Mouse (Mus musculus): ENCODE data around the gene Nme7. TPM values are rescaled to one million over a fixed set of nuclear protein-coding genes. Genes with fewer than 3 reads are reported as not detected.

Gene Nme7
- 146 TPM for polyA plus RNA-seq (2014; fragmentation: Illumina TruSeq; extraction: RNeasy Lipid Tissue Mini Kit (QIAGEN cat#74804); ENCODE audit: low read depth, low replicate concordance)

GRCm38 (mm10) chr1:164303821-164304220 is at the start of gene Nme7:
Gene Nme7, plus strand, starts transcription at chr1:164304121.

GRCm38 (mm10) chr1:164275455-164275954 is 28.4 kb upstream of the Nme7 start, which contains the start of gene Ccdc181:
Gene Ccdc181, plus strand, starts transcription at chr1:164275585.

GRCm38 (mm10) chr1:164307124-164307751 is 3.3 kb downstream of the Nme7 start, which contains the start of gene Blzf1:
Gene Blzf1, minus strand, starts transcription at chr1:164307489.

GRCm38 (mm10) chr1:164458245-164458613 is 154.3 kb downstream of the Nme7 start, which contains the start of gene Atp1b1:
Gene Atp1b1, minus strand, starts transcription at chr1:164458355.

Other genes starting within 250 kb of the Nme7 start
- gene Sell, start 242.1 kb upstream of the Nme7 start, polyA plus RNA-seq (2014; fragmentation: Illumina TruSeq; extraction: RNeasy Lipid Tissue Mini Kit (QIAGEN cat#74804); ENCODE audit: low read depth, low replicate concordance), result 10.5 TPM
- gene Selp, start 188.9 kb upstream of the Nme7 start, polyA plus RNA-seq (2014; fragmentation: Illumina TruSeq; extraction: RNeasy Lipid Tissue Mini Kit (QIAGEN cat#74804); ENCODE audit: low read depth, low replicate concordance), result 0.76 TPM
- gene F5, start 152.3 kb upstream of the Nme7 start, polyA plus RNA-seq (2014; fragmentation: Illumina TruSeq; extraction: RNeasy Lipid Tissue Mini Kit (QIAGEN cat#74804); ENCODE audit: low read depth, low replicate concordance), result 7.7 TPM
- 21.9 TPM for gene Slc19a2, start 55.1 kb upstream of the Nme7 start, polyA plus RNA-seq (2014; fragmentation: Illumina TruSeq; extraction: RNeasy Lipid Tissue Mini Kit (QIAGEN cat#74804); ENCODE audit: low read depth, low replicate concordance)
- 712 TPM for gene Ccdc181, start 28.5 kb upstream of the Nme7 start, polyA plus RNA-seq (2014; fragmentation: Illumina TruSeq; extraction: RNeasy Lipid Tissue Mini Kit (QIAGEN cat#74804); ENCODE audit: low read depth, low replicate concordance)
- 66.9 TPM for gene Blzf1, start 3.4 kb downstream of the Nme7 start, polyA plus RNA-seq (2014; fragmentation: Illumina TruSeq; extraction: RNeasy Lipid Tissue Mini Kit (QIAGEN cat#74804); ENCODE audit: low read depth, low replicate concordance)
- gene Atp1b1, start 154.2 kb downstream of the Nme7 start, polyA plus RNA-seq (2014; fragmentation: Illumina TruSeq; extraction: RNeasy Lipid Tissue Mini Kit (QIAGEN cat#74804); ENCODE audit: low read depth, low replicate concordance), result 43.8 TPM

Measured in testis, adult 10 weeks (tissue).